Mouse (Mus musculus) liver, adult 2 months (tissue): ENCODE measurements around the gene Gatb. TPM values are rescaled to one million over a fixed set of nuclear protein-coding genes. Genes with fewer than 3 reads are reported as not detected.

Experiments
- DNase-seq: peaks from one replicate; pipeline ENCODE4 v3.0.0-alpha.2; 2011; ENCODE audit warnings: low read depth, low spot score; ENCODE audit errors: extremely low read depth
- H3K27ac ChIP-seq: fragments of 200-500 bp; replicated peaks from 2 replicates; pipeline ENCODE4 v1.5.1; 2012; ENCODE audit warnings: low read depth, mild to moderate bottlenecking, control low read depth, inconsistent platforms, low read length; ENCODE audit not compliant: insufficient read depth
- H3K27me3 ChIP-seq: fragments of 200-500 bp; 2 replicates; pipeline ENCODE4 v1.6.1; 2012; ENCODE audit warnings: mild to moderate bottlenecking, moderate library complexity, low read length, inconsistent platforms; ENCODE audit not compliant: control insufficient read depth, insufficient read depth
- H3K36me3 ChIP-seq: fragments of 200-500 bp; 2 replicates; pipeline ENCODE4 v1.6.1; 2012; ENCODE audit warnings: low read length, inconsistent platforms; ENCODE audit not compliant: control insufficient read depth, insufficient read depth
- H3K4me1 ChIP-seq: fragments of 200-500 bp; 2 replicates; pipeline ENCODE4 v1.6.1; 2011; ENCODE audit warnings: low read length; ENCODE audit not compliant: control insufficient read depth, insufficient read depth
- H3K4me3 ChIP-seq: fragments of 200-500 bp; 2 replicates; pipeline ENCODE4 v1.5.1; 2011; ENCODE audit warnings: low read depth, mild to moderate bottlenecking, control low read depth, low read length, moderate library complexity; ENCODE audit not compliant: insufficient read depth
- H3K79me2 ChIP-seq: fragments of 200-500 bp; 2 replicates; pipeline ENCODE4 v1.6.1; 2012; ENCODE audit warnings: inconsistent platforms, mild to moderate bottlenecking, low read length, moderate library complexity; ENCODE audit not compliant: control insufficient read depth, insufficient read depth
- H3K9ac ChIP-seq: fragments of 200-500 bp; 2 replicates; pipeline ENCODE4 v1.6.1; 2012; ENCODE audit warnings: low read depth, mild to moderate bottlenecking, control low read depth, inconsistent platforms, low read length
- CTCF ChIP-seq: fragments of 200-500 bp; IDR thresholded peaks from 2 replicates; pipeline ENCODE4 v1.5.1; 2011; ENCODE audit warnings: low read depth, low read length, control low read depth
- POLR2A ChIP-seq: fragments of 200-500 bp; IDR thresholded peaks from 2 replicates; pipeline ENCODE4 v1.6.1; 2011; ENCODE audit warnings: low read length, control low read depth; ENCODE audit not compliant: insufficient read depth; ENCODE audit errors: extremely low read depth
- WGBS: fragments of 180-500 bp; shearing (Covaris S2); methylation state at CpG from one replicate; pipeline ENCODE4 v1.1.7; 2018; 5-methylcytosine and 5-hydroxymethylcytosine counted together
- polyA plus RNA-seq: library from polyadenylated mRNA; depleted of rRNA; stranded (reverse); fragments of >200 nt; gene quantifications from 2 replicates; pipeline ENCODE4 v1.2.3, GENCODE M21; 2012; rRNA removed
- total RNA-seq: library from RNA; depleted of rRNA; stranded (reverse); fragments of >200 nt; gene quantifications from 2 replicates; pipeline ENCODE4 v1.2.3, GENCODE M21; 2014; rRNA removed

The Gatb gene
- total and polyA plus RNA-seq, 2 experiments: 17.1 to 39.5 TPM

- Histone ChIP-seq H3K27me3 (no peaks in the 10 kb centered on the region), H3K9ac (no peak overlapping the region), H3K4me1 (no peaks in the 10 kb centered on the region), H3K79me2 (no peaks in the 10 kb centered on the region), H3K36me3 (peaks cover 3% of the 10 kb centered on the region; the same call in 1 of the 2 replicates), H3K4me3 (no peak overlapping the region), H3K27ac (no peak overlapping the region)
- 94% methylated on average over 14 of the region's 14 CpGs for WGBS
- TF ChIP-seq CTCF (no peak), POLR2A (no peak)
- DNase-seq: no peak
Observed at GRCm38 (mm10) chr3:85688341-85688740, 114.4 kb downstream of the Gatb start.

DNA sequence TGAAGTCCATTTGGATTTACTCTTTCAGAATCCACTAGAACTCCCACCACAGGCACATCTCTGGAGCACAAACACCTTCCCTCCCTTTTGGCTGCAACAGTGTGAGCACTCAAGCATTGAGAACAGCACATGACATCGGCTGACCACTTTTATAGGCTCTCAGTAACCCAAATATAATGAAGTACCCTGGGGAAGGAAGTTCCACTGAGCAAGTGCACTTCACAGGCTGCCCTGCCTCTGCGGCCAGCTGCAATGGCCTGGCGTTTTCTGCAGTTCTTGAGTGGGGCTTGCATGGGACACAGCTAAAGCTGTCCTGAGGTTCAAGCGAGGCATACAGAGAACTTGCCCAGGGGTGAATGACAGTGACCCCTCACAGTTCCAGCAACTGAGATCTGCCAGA, 117.2 kb downstream of the Gatb start:
- H3K4me3 ChIP-seq: no peak overlapping the region
- no peak overlapping the region for H3K27ac ChIP-seq
- no peaks in the 10 kb centered on the region for H3K79me2 ChIP-seq
- no peak for TF ChIP-seq POLR2A
- no peak for TF ChIP-seq CTCF
- H3K4me1 ChIP-seq: no peaks in the 10 kb centered on the region
- no peak overlapping the region for H3K9ac ChIP-seq
- DNase-seq: no peak
- WGBS: 91% methylated on average over 4 of the region's 4 CpGs
- peaks cover 3% of the 10 kb centered on the region; the same call in 1 of the 2 replicates for H3K36me3 ChIP-seq
- no peaks in the 10 kb centered on the region for H3K27me3 ChIP-seq

- no peaks in the 10 kb centered on the region for H3K27me3 ChIP-seq
- no peak overlapping the region for H3K9ac ChIP-seq
- H3K27ac ChIP-seq: no peak overlapping the region
- 55% methylated on average over 3 of the region's 3 CpGs for WGBS
- no peak for DNase-seq
- no peaks in the 10 kb centered on the region for H3K4me1 ChIP-seq
- H3K36me3 ChIP-seq: no peaks in the 10 kb centered on the region
- TF ChIP-seq POLR2A: no peak
- TF ChIP-seq CTCF: no peak
- no peaks in the 10 kb centered on the region for H3K79me2 ChIP-seq
- H3K4me3 ChIP-seq: no peak overlapping the region
Observed at GRCm38 (mm10) chr3:85693013-85693412, 119.1 kb downstream of the Gatb start.

- Histone ChIP-seq H3K4me3 (no peak overlapping the region), H3K36me3 (no peaks in the 10 kb centered on the region), H3K27ac (no peak overlapping the region), H3K4me1 (no peaks in the 10 kb centered on the region), H3K27me3 (no peaks in the 10 kb centered on the region), H3K9ac (no peak overlapping the region), H3K79me2 (no peaks in the 10 kb centered on the region)
- no peak for DNase-seq
- WGBS: 93% methylated on average over 3 of the region's 3 CpGs
- TF ChIP-seq CTCF (no peak), POLR2A (no peak)
Observed at GRCm38 (mm10) chr3:85695056-85695455, 121.1 kb downstream of the Gatb start.

- no peak overlapping the region for H3K27ac ChIP-seq
- no peaks in the 10 kb centered on the region for H3K79me2 ChIP-seq
- no peaks in the 10 kb centered on the region for H3K4me1 ChIP-seq
- no peaks in the 10 kb centered on the region for H3K27me3 ChIP-seq
- WGBS: 94% methylated on average over 4 of the region's 4 CpGs
- DNase-seq: no peak
- no peak overlapping the region for H3K4me3 ChIP-seq
- no peak overlapping the region for H3K9ac ChIP-seq
- no peak for TF ChIP-seq POLR2A
- TF ChIP-seq CTCF: no peak
- no peaks in the 10 kb centered on the region for H3K36me3 ChIP-seq
Observed at GRCm38 (mm10) chr3:85698496-85698895, 124.6 kb downstream of the Gatb start.

DNA sequence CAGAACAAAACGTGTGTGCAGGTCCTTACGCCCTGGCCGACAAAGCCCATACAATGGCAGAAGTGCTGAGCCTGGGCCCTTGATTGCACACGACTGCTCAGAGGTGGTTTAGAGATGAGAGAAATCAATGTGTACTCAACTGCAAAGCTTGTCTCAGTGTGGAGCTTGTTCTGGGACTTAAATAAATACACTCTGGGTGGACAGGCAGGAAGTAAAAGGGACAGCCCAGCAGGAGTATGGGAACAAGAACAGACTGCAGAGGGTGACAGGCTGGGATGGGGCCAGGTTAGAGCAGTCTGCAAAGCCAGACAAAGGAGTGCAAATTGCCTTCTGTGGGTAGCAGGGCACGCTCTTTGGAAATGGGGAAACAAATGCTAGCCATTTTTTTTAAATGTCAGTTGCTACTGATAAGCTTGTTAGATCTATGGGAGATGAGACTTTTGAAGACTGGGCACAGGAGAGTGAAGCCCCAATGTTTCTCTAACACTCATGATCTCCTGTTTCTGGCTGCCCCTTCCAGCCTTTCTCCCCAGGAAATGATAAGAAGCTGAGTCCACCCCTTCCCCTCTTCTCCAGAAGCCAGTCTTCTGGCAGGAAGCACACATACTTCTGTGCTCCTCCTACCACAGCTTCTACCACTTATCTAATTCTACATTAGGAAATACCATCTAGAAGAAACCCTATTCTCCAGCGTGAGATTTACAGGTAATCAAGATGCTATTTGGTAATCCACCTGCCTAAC, 129.4 kb downstream of the Gatb start:
- H3K9ac ChIP-seq: no peak overlapping the region
- no peaks in the 10 kb centered on the region for H3K27me3 ChIP-seq
- H3K79me2 ChIP-seq: no peaks in the 10 kb centered on the region
- no peak overlapping the region for H3K27ac ChIP-seq
- no peaks in the 10 kb centered on the region for H3K4me1 ChIP-seq
- TF ChIP-seq POLR2A (no peak), CTCF (no peak)
- no peak overlapping the region for H3K4me3 ChIP-seq
- H3K36me3 ChIP-seq: no peaks in the 10 kb centered on the region
- DNase-seq: no peak
- WGBS: 53% methylated on average over 6 of the region's 6 CpGs

Other genes starting within 250 kb of the Gatb start
- 1.8 and 3.0 TPM in 2 replicates for gene Fam160a1, start 243.2 kb downstream of the Gatb start, total RNA-seq
- gene Fam160a1, start 243.2 kb downstream of the Gatb start, polyA plus RNA-seq: 3.4 and 4.7 TPM in 2 replicates